Mouse (Mus musculus) hindbrain, embryonic 16.5 days (tissue): ENCODE data around the gene Gramd4. TPM values are rescaled to one million over a fixed set of nuclear protein-coding genes. Genes with fewer than 3 reads are reported as not detected.
A peak's percentile ranks its signal among the peaks of the same experiment; 100 is the strongest.

ENCODE experiments used
- ATAC-seq: fragments of 200-750 bp; cut with Nextera tagmentation; 2 replicates; pipeline ENCODE4 v1.8.0; 2017; ENCODE audit warnings: moderate TSS enrichment, moderate library complexity
- H3K27ac ChIP-seq: fragments of 300-500 bp; sonication (generic); 2 replicates; pipeline ENCODE4 v1.5.1; 2014; ENCODE audit warnings: low read depth, mild to moderate bottlenecking, control low read depth, low read length, moderate library complexity
- H3K27me3 ChIP-seq: fragments of 300-500 bp; sonication (generic); replicated peaks from 2 replicates; pipeline ENCODE4 v1.6.1; 2014; ENCODE audit warnings: low read length; ENCODE audit not compliant: control insufficient read depth, insufficient read depth
- H3K36me3 ChIP-seq: fragments of 300-500 bp; sonication (generic); 2 replicates; pipeline ENCODE4 v1.6.1; 2014; ENCODE audit warnings: mild to moderate bottlenecking, low read length, moderate library complexity, mixed read lengths; ENCODE audit not compliant: control insufficient read depth, insufficient read depth
- H3K4me1 ChIP-seq: fragments of 300-500 bp; sonication (generic); 2 replicates; pipeline ENCODE4 v1.6.1; 2014; ENCODE audit warnings: low read depth, low read length; ENCODE audit not compliant: control insufficient read depth, insufficient read depth
- H3K4me2 ChIP-seq: fragments of 300-500 bp; sonication (generic); 2 replicates; pipeline ENCODE4 v1.6.1; 2014; ENCODE audit warnings: mild to moderate bottlenecking, low read length, control low read depth, moderate library complexity
- H3K4me3 ChIP-seq: fragments of 300-500 bp; sonication (generic); 2 replicates; pipeline ENCODE4 v1.5.1; 2014; ENCODE audit warnings: mild to moderate bottlenecking, low read length, control low read depth, moderate library complexity
- H3K9ac ChIP-seq: fragments of 300-500 bp; sonication (generic); 2 replicates; pipeline ENCODE4 v1.6.1; 2014; ENCODE audit warnings: low read depth, mild to moderate bottlenecking, control low read depth, low read length, moderate library complexity
- H3K9me3 ChIP-seq: fragments of 300-500 bp; sonication (generic); 2 replicates; pipeline ENCODE4 v1.6.1; 2014; ENCODE audit warnings: mild to moderate bottlenecking, low read length, moderate library complexity; ENCODE audit not compliant: control insufficient read depth
- WGBS: fragments of 180-500 bp; shearing (Covaris S2); extraction: QIAGEN DNeasy Blood & Tissue Kit; methylation state at CpG from one replicate; pipeline ENCODE4 v1.1.7; 2014; 5-methylcytosine and 5-hydroxymethylcytosine counted together
- polyA plus RNA-seq: library from polyadenylated mRNA; unstranded; fragments of >200 nt; fragmentation: Nextera tagmentation; extraction: Ambion mirVana; gene quantifications from 2 replicates; pipeline ENCODE4 v1.2.1, GENCODE M21; 2015

The Gramd4 gene
- polyA plus RNA-seq, 1 experiment from 2014 or later = 18.4 TPM

GRCm38 (mm10) chr15:86082551-86082961 lies 25.1 kb downstream of the Gramd4 start:
- no peak overlapping the region for H3K4me2 ChIP-seq
- 65% methylated on average over 11 of the region's 11 CpGs for WGBS
- no peaks in the 10 kb centered on the region for H3K36me3 ChIP-seq
- H3K4me1 ChIP-seq = peaks cover 62% of the 10 kb centered on the region
- no peaks in the 10 kb centered on the region for H3K27me3 ChIP-seq
- ATAC-seq = no peak
- no peak overlapping the region for H3K27ac ChIP-seq
- no peak overlapping the region for H3K9ac ChIP-seq
- no peak overlapping the region for H3K4me3 ChIP-seq
- H3K9me3 ChIP-seq = no peaks in the 10 kb centered on the region

GRCm38 (mm10) chr15:86083261-86083741 lies 25.8 kb downstream of the Gramd4 start:
- Histone ChIP-seq H3K4me2 (no peak overlapping the region), H3K9me3 (no peaks in the 10 kb centered on the region), H3K9ac (no peak overlapping the region; the same call in 1 of the 2 replicates), H3K27me3 (no peaks in the 10 kb centered on the region), H3K4me1 (peaks cover 69% of the 10 kb centered on the region), H3K36me3 (no peaks in the 10 kb centered on the region), H3K27ac (peak overlapping the region; percentile 29; the same call in 1 of the 2 replicates), H3K4me3 (no peak overlapping the region)
- WGBS = 34% methylated on average over 6 of the region's 6 CpGs
- no peak for ATAC-seq

- peak overlapping the region; percentile 27; the same call in 1 of the 2 replicates for H3K4me2 ChIP-seq
These were observed 28.1 kb downstream of the Gramd4 start for GRCm38 (mm10) chr15:86085301-86086225.

GRCm38 (mm10) chr15:86086291-86086706 lies 28.8 kb downstream of the Gramd4 start:
- H3K4me2 ChIP-seq = peak overlapping the region; percentile 27; the same call in 1 of the 2 replicates
- no peak overlapping the region for H3K4me3 ChIP-seq
- no peaks in the 10 kb centered on the region for H3K27me3 ChIP-seq
- ATAC-seq = peak; percentile 76
- peak overlapping the region; percentile 84 for H3K27ac ChIP-seq
- H3K36me3 ChIP-seq = no peaks in the 10 kb centered on the region
- H3K9me3 ChIP-seq = no peaks in the 10 kb centered on the region
- H3K9ac ChIP-seq = peak overlapping the region; percentile 47
- peaks cover 83% of the 10 kb centered on the region for H3K4me1 ChIP-seq
- WGBS = 24% methylated on average over 8 of the region's 8 CpGs

More at GRCm38 (mm10) chr15:86085301-86086225, 28.1 kb downstream of the Gramd4 start:
- peak overlapping the region; percentile 84 for H3K27ac ChIP-seq
- peaks cover 85% of the 10 kb centered on the region for H3K4me1 ChIP-seq
- no peaks in the 10 kb centered on the region for H3K36me3 ChIP-seq
- H3K27me3 ChIP-seq = no peaks in the 10 kb centered on the region
- no peak overlapping the region; the same call in none of the 2 replicates for H3K9ac ChIP-seq
- H3K9me3 ChIP-seq = no peaks in the 10 kb centered on the region
- no peak overlapping the region for H3K4me3 ChIP-seq
- peak; percentile 1; the same call in 1 of the 2 replicates for ATAC-seq
- 24% methylated on average over 17 of the region's 17 CpGs for WGBS

GRCm38 (mm10) chr15:86087591-86088149 lies 30.2 kb downstream of the Gramd4 start:
- H3K9me3 ChIP-seq = no peaks in the 10 kb centered on the region
- WGBS = 21% methylated on average over 14 of the region's 14 CpGs
- H3K4me2 ChIP-seq = no peak overlapping the region
- peak overlapping the region; percentile 35; the same call in 1 of the 2 replicates for H3K9ac ChIP-seq
- peak; percentile 35 for ATAC-seq
- H3K36me3 ChIP-seq = peaks cover 3% of the 10 kb centered on the region; the same call in 1 of the 2 replicates
- no peak overlapping the region for H3K4me3 ChIP-seq
- H3K27me3 ChIP-seq = no peaks in the 10 kb centered on the region
- peaks cover 71% of the 10 kb centered on the region for H3K4me1 ChIP-seq
- H3K27ac ChIP-seq = peak overlapping the region; percentile 77

- Histone ChIP-seq H3K27ac (peak overlapping the region; percentile 77), H3K4me1 (peaks cover 64% of the 10 kb centered on the region), H3K4me3 (no peak overlapping the region), H3K9ac (no peak overlapping the region), H3K9me3 (no peaks in the 10 kb centered on the region), H3K27me3 (no peaks in the 10 kb centered on the region), H3K4me2 (no peak overlapping the region), H3K36me3 (peaks cover 3% of the 10 kb centered on the region; the same call in 1 of the 2 replicates)
- WGBS = 71% methylated on average over 11 of the region's 11 CpGs
- ATAC-seq = no peak
These were observed 30.8 kb downstream of the Gramd4 start for GRCm38 (mm10) chr15:86088266-86088790.

- peaks cover 55% of the 10 kb centered on the region for H3K4me1 ChIP-seq
- 69% methylated on average over 13 of the region's 13 CpGs for WGBS
- no peak overlapping the region for H3K27ac ChIP-seq
These were observed 31.7 kb downstream of the Gramd4 start for GRCm38 (mm10) chr15:86089091-86089744.

GRCm38 (mm10) chr15:86089991-86090529 lies 32.6 kb downstream of the Gramd4 start:
- Histone ChIP-seq H3K36me3 (peaks cover 3% of the 10 kb centered on the region; the same call in 1 of the 2 replicates), H3K9me3 (no peaks in the 10 kb centered on the region), H3K27ac (peak overlapping the region; percentile 55), H3K27me3 (no peaks in the 10 kb centered on the region), H3K9ac (no peak overlapping the region; the same call in 1 of the 2 replicates), H3K4me3 (no peak overlapping the region), H3K4me2 (no peak overlapping the region), H3K4me1 (peaks cover 50% of the 10 kb centered on the region)
- 40% methylated on average over 11 of the region's 11 CpGs for WGBS
- ATAC-seq = no peak

More at GRCm38 (mm10) chr15:86089091-86089744, 31.7 kb downstream of the Gramd4 start:
- H3K9ac ChIP-seq = no peak overlapping the region
- no peak overlapping the region for H3K4me3 ChIP-seq
- ATAC-seq = no peak
- no peaks in the 10 kb centered on the region for H3K27me3 ChIP-seq
- peaks cover 3% of the 10 kb centered on the region; the same call in 1 of the 2 replicates for H3K36me3 ChIP-seq
- H3K4me2 ChIP-seq = no peak overlapping the region
- H3K9me3 ChIP-seq = no peaks in the 10 kb centered on the region
